Mouse (Mus musculus) heart, embryonic 16.5 days (tissue): ENCODE results near the gene Foxp1. TPM values are rescaled to one million over a fixed set of nuclear protein-coding genes. Genes with fewer than 3 reads are reported as not detected.

ENCODE experiments used
- ATAC-seq: fragments of 200-750 bp; cut with Nextera tagmentation; replicated peaks from 2 replicates; pipeline ENCODE4 v1.8.0; 2017; ENCODE audit warnings: moderate number of reproducible peaks; ENCODE audit not compliant: insufficient read depth, low FRiP score; ENCODE audit errors: extremely low read depth
- H3K27ac ChIP-seq: fragments of 300-500 bp; sonication (generic); 2 replicates; pipeline ENCODE4 v1.5.1; 2014; ENCODE audit warnings: mild to moderate bottlenecking, low read length, control low read depth, moderate library complexity
- H3K27me3 ChIP-seq: fragments of 300-500 bp; sonication (generic); 2 replicates; pipeline ENCODE4 v1.6.1; 2014; ENCODE audit warnings: low read length, mixed read lengths; ENCODE audit not compliant: control insufficient read depth, insufficient read depth
- H3K36me3 ChIP-seq: fragments of 300-500 bp; sonication (generic); 2 replicates; pipeline ENCODE4 v1.6.1; 2014; ENCODE audit not compliant: control insufficient read depth, insufficient read depth
- H3K4me1 ChIP-seq: fragments of 300-500 bp; sonication (generic); 2 replicates; pipeline ENCODE4 v1.6.1; 2014; ENCODE audit warnings: low read length, mixed read lengths; ENCODE audit not compliant: control insufficient read depth, insufficient read depth
- H3K4me2 ChIP-seq: fragments of 300-500 bp; sonication (generic); 2 replicates; pipeline ENCODE4 v1.6.1; 2014; ENCODE audit warnings: low read depth, mild to moderate bottlenecking, control low read depth, low read length
- H3K4me3 ChIP-seq: fragments of 300-500 bp; sonication (generic); 2 replicates; pipeline ENCODE4 v1.5.1; 2014; ENCODE audit warnings: mild to moderate bottlenecking, control low read depth, low read length
- H3K9ac ChIP-seq: fragments of 300-500 bp; sonication (generic); 2 replicates; pipeline ENCODE4 v1.6.1; 2014; ENCODE audit warnings: low read length, control low read depth
- H3K9me3 ChIP-seq: fragments of 300-500 bp; sonication (generic); replicated peaks from 2 replicates; pipeline ENCODE4 v1.6.1; 2016; ENCODE audit warnings: low read length; ENCODE audit not compliant: control insufficient read depth
- WGBS: fragments of 180-500 bp; shearing (Covaris S2); extraction: QIAGEN DNeasy Blood & Tissue Kit; methylation state at CpG from one replicate; pipeline ENCODE4 v1.1.7; 2014; 5-methylcytosine and 5-hydroxymethylcytosine counted together
- polyA plus RNA-seq: library from polyadenylated mRNA; unstranded; fragments of >200 nt; fragmentation: Nextera tagmentation; extraction: Ambion mirVana; gene quantifications from 2 replicates; pipeline ENCODE4 v1.2.1, GENCODE M21; 2015

The Foxp1 gene
- polyA plus RNA-seq, 1 experiment from 2014 or later, result 59.0 TPM

- Histone ChIP-seq H3K36me3 (peaks cover 17% of the 10 kb centered on the region), H3K9ac (peak overlapping the region; percentile 17; the same call in 1 of the 2 replicates), H3K27me3 (no peaks in the 10 kb centered on the region), H3K27ac (peak overlapping the region; percentile 39; the same call in 1 of the 2 replicates), H3K9me3 (no peaks in the 10 kb centered on the region), H3K4me2 (peak overlapping the region; percentile 26; the same call in 1 of the 2 replicates), H3K4me3 (no peak overlapping the region), H3K4me1 (peaks cover 26% of the 10 kb centered on the region)
- ATAC-seq, result no peak
- 77% methylated on average over 8 of the region's 8 CpGs for WGBS
Observed at GRCm38 (mm10) chr6:99019716-99020115, 502.8 kb downstream of the Foxp1 start.

- no peak for ATAC-seq
- H3K27ac ChIP-seq, result peak overlapping the region; percentile 39; the same call in 1 of the 2 replicates
- H3K4me1 ChIP-seq, result peaks cover 22% of the 10 kb centered on the region
- H3K4me2 ChIP-seq, result peak overlapping the region; percentile 26; the same call in 1 of the 2 replicates
- peaks cover 22% of the 10 kb centered on the region for H3K36me3 ChIP-seq
- no peaks in the 10 kb centered on the region for H3K9me3 ChIP-seq
- H3K27me3 ChIP-seq, result no peaks in the 10 kb centered on the region
- no peak overlapping the region for H3K4me3 ChIP-seq
- 45% methylated on average over 9 of the region's 9 CpGs for WGBS
- H3K9ac ChIP-seq, result peak overlapping the region; percentile 17; the same call in 1 of the 2 replicates
Observed at GRCm38 (mm10) chr6:99019266-99019665, 503.3 kb downstream of the Foxp1 start.

GRCm38 (mm10) chr6:99013866-99014502 is 508.5 kb downstream of the Foxp1 start:
- peaks cover 8% of the 10 kb centered on the region for H3K4me1 ChIP-seq
- H3K36me3 ChIP-seq, result peaks cover 35% of the 10 kb centered on the region
- ATAC-seq, result no peak
- no peak overlapping the region for H3K4me3 ChIP-seq
- H3K9ac ChIP-seq, result no peak overlapping the region
- no peaks in the 10 kb centered on the region for H3K27me3 ChIP-seq
- H3K9me3 ChIP-seq, result no peaks in the 10 kb centered on the region
- no peak overlapping the region for H3K4me2 ChIP-seq
- 64% methylated on average over 16 of the region's 16 CpGs for WGBS
- no peak overlapping the region for H3K27ac ChIP-seq

GRCm38 (mm10) chr6:99013119-99013865 is 509.2 kb downstream of the Foxp1 start:
- ATAC-seq, result no peak
- Histone ChIP-seq H3K9ac (no peak overlapping the region), H3K4me2 (no peak overlapping the region), H3K36me3 (peaks cover 40% of the 10 kb centered on the region), H3K4me3 (no peak overlapping the region), H3K9me3 (peaks cover 4% of the 10 kb centered on the region), H3K27me3 (no peaks in the 10 kb centered on the region), H3K4me1 (peaks cover 4% of the 10 kb centered on the region), H3K27ac (peak overlapping the region; percentile 15; the same call in 1 of the 2 replicates)
- WGBS, result 43% methylated on average over 14 of the region's 14 CpGs

GRCm38 (mm10) chr6:99011895-99012584 is 510.5 kb downstream of the Foxp1 start:
- Histone ChIP-seq H3K27me3 (no peaks in the 10 kb centered on the region), H3K4me2 (no peak overlapping the region), H3K36me3 (peaks cover 49% of the 10 kb centered on the region), H3K9ac (no peak overlapping the region), H3K4me1 (peaks cover 4% of the 10 kb centered on the region), H3K4me3 (no peak overlapping the region), H3K27ac (peak overlapping the region; percentile 58), H3K9me3 (peaks cover 5% of the 10 kb centered on the region)
- ATAC-seq, result peak; percentile 56; the same call in 1 of the 2 replicates
- 54% methylated on average over 8 of the region's 8 CpGs for WGBS

GRCm38 (mm10) chr6:99009771-99010170 is 512.8 kb downstream of the Foxp1 start:
- Histone ChIP-seq H3K4me1 (peaks cover 4% of the 10 kb centered on the region), H3K4me3 (no peak overlapping the region), H3K27me3 (no peaks in the 10 kb centered on the region), H3K9ac (no peak overlapping the region), H3K4me2 (no peak overlapping the region), H3K36me3 (peaks cover 39% of the 10 kb centered on the region), H3K27ac (no peak overlapping the region), H3K9me3 (peaks cover 5% of the 10 kb centered on the region)
- ATAC-seq, result no peak
- 75% methylated on average over 8 of the region's 10 CpGs for whole genome bisulfite sequencing

GRCm38 (mm10) chr6:99008565-99008964 is 514.0 kb downstream of the Foxp1 start:
- H3K4me2 ChIP-seq, result no peak overlapping the region
- H3K4me1 ChIP-seq, result peaks cover 4% of the 10 kb centered on the region
- H3K27ac ChIP-seq, result no peak overlapping the region
- peaks cover 29% of the 10 kb centered on the region for H3K36me3 ChIP-seq
- H3K27me3 ChIP-seq, result no peaks in the 10 kb centered on the region
- ATAC-seq, result no peak
- H3K9ac ChIP-seq, result no peak overlapping the region
- 100% methylated on average over 1 of the region's 1 CpGs for WGBS
- no peak overlapping the region for H3K4me3 ChIP-seq
- peaks cover 5% of the 10 kb centered on the region for H3K9me3 ChIP-seq

- Histone ChIP-seq H3K36me3 (peaks cover 38% of the 10 kb centered on the region), H3K4me3 (no peak overlapping the region)
Observed at GRCm38 (mm10) chr6:99007542-99007941, 515.0 kb downstream of the Foxp1 start.

More at GRCm38 (mm10) chr6:99007542-99007941, 515.0 kb downstream of the Foxp1 start:
- 73% methylated on average over 6 of the region's 6 CpGs for WGBS
- Histone ChIP-seq H3K4me1 (peaks cover 4% of the 10 kb centered on the region), H3K9me3 (peaks cover 5% of the 10 kb centered on the region), H3K27me3 (no peaks in the 10 kb centered on the region), H3K4me2 (no peak overlapping the region), H3K9ac (no peak overlapping the region), H3K27ac (no peak overlapping the region)
- no peak for ATAC-seq
